Mouse (Mus musculus) Muller cell, postnatal 12 days (primary cell): Measurements from ENCODE around the gene Eno2.
"Not testable (repeated sequence)": the region's sequence is repeated elsewhere in the genome, so short reads cannot be mapped to it uniquely, and the experiment has no call there.

ENCODE experiments used
- DNase-seq: peaks from one replicate; pipeline ENCODE4 v3.0.0-alpha.2; 2015; ENCODE audit errors: inconsistent ontology term

Gene Eno2

DNA sequence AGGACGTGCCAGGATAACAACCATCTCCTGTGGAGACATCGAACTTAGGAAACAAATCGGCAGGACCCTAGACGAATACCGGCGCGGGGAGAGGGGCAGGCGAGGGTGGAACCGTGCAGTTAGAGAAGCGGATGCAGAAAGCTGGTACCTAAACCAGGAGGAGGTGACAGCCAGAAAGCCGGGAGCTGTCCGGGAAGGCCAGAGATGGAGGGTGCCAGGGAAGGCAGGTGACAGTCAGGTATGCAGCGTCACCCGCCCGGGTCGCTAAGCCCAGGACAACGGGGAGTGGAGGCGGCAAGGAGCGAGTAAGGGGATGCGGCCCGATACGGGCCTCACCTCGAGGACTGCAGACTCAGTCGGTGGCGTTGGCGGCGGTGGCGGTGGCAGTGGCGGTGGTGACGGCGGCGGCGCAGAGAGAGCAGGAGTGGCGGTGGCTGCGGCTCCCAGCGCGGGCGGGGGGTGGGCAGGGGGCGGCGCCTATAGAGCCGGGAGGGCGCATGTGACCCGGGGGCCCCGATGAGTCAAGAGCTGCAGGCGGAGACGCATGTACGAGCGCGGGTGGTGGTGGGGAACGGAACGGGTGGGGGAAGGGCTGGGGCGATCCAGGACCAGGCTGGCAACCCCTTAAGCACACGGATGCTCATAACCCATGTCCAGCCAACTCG is at the start of gene Eno2:
Gene Eno2 (minus strand): TSS at position 573 of the 665 bp plus-strand sequence.
- peak; percentile 87 for DNase-seq

DNA sequence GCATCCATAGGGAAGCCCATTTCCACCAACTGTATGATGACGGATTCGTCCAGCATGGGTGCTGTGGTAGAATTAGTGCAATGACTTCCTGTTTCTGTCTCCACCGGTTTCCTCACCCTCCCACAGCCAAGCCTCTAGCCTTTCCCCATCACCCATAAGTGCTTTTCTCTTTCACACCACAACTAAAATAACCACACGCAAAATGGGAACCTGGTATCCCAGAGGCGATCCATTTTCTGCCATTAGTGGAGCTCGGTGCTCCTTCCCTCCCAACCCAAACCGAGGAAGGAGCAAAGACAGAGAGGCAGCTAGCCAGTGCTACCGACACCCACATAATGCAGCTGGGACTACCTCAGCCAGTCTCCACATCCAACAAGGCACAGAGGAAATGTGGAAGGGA is 48.5 kb upstream of the Eno2 start:
- DNase-seq, result no peak

DNA sequence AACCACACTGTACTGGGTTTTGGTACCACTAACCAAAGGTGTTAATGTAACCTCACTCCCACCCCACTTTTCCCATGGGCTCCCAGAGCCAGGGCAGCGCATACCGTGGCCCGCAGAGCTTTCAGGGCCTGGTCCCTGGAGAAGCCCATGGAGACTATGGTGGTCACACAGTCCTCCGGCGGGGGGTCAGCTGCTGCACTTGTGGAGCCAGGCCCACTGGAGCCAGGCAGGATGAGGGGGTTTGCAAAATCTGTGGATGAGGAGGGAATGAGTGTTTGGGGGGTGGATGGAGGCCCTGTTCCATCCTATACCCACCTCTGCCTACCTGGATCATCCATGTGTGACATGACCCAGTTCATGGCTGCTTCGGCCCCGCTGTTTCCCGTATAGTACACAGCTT is 48.1 kb upstream of the Eno2 start:
- DNase-seq, result no peak

DNA sequence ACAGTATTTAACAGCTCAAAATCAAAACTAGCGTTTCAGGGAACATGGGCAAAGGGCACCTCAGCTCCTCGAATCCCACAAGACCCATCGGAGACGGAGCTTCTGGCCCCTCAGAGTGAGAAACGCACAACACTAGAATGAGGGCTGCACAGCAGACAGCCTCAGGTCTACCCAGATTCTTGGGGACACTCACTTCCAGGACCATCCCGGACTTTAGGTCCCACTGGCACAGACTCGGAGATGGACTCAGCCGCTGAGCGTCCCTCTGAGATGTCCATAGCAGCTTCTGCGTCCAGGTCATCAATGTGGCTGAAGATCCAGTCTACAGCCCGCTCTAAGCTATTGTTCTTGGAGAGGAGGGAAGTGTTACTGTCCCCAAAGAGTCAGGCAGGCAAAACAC is 47.7 kb upstream of the Eno2 start:
- DNase-seq, result no peak

DNA sequence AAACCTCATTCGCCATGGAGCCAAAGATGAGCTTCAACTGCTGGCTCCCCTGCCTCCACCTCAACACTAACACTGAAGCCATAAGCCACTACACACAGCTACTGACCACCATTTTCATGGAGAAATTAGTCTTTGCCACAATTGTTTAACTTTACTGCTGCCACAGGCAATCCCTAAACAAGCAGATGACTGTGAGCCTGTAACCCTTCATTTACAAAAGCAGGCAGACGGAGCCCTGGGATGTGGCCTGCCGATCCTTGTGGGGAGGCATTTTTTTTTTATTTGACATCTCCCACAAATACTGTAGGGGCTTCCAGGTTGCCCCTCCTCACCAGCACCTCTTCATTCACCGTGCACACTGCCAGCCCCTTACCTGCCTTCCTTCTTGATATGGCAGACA is 47.1 kb upstream of the Eno2 start:
- DNase-seq, result no peak

DNA sequence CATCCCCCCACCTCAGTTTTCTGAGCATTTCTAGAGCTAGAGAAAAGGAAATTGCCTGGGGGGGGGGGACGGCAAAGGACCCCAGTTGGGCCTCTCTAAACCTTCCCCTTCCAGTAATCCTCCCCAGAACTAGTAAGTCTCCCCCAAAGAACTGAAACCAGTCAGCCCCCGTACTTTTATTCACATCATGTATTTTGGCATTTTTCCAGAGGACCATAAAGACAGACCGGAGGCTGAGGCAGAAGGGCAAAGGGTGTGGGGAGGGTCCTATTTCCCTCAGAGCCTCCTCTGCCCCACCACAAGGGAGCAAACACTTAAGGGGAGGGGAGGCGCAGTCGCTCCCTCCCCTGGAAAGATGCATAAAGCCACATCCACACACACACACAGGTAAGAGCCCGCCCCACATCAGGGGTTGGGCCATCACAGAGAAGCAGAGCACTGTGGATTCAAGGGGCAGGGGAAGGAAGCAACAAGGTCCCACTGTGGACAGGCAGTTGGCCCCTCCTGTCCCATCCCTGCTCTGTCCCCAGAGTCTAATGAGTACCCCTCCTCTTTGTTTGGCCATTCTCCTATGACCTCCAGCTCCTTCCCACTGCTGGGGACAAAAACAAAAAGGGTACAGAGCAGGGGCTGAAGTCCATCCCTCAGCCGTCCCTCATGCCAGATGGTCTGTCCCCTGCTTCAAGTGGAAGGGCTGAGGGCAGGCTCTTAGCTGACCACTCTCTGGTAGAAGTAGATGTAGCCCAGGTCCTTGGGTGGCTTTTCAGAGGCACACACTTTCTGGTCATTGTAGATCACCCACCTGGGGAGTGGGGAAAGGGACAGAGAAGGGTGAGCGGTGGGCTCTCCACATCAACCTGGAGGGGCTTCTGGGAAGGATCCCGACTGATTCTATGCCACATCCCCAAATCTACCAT is 45.6 kb upstream of the Eno2 start:
- no peak for DNase-seq

DNA sequence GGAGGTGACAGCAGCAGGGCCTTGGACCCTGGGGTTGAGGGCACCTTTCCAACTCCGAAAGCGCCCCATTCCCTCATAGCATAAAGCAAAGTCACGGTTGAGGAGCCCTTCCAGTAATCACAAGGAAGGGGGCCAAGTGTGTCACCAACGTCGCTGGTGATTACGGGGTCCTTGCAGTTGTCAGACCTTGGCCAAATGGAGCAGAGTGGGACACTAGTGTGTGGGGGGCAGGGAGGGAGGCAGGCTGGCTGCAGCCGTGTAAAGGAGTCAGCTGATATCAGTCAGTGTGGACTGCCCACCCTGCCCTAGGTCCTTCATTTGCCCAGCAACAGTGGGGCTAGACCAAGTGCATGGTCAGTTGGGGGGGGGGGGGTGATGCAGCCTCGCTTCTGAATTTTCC is 45.0 kb upstream of the Eno2 start:
- DNase-seq, result no peak

DNA sequence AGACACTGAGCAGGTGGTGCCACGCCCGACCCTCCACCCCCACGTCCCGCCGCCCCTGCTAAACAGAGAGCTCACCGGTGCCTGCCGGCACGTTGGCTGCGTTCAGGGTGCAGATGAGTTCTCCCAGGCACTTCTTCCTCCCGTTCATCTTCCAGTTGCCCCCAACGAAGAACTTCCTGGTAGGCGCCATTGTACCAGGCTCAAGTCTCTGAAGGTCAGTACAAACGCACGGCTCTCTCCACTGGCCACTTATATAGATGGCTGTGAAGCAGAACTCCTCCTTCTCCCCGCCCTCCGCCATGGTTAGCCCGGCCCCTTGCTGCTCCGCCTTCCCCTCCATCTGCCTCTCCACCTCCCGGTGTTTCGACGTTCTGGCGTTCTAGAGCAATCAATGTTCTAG is 44.5 kb upstream of the Eno2 start, which contains the start of gene Tpi1:
Gene Tpi1 (minus strand): TSS at position 364 of the 400 bp plus-strand sequence.
- peak; percentile 94 for DNase-seq

DNA sequence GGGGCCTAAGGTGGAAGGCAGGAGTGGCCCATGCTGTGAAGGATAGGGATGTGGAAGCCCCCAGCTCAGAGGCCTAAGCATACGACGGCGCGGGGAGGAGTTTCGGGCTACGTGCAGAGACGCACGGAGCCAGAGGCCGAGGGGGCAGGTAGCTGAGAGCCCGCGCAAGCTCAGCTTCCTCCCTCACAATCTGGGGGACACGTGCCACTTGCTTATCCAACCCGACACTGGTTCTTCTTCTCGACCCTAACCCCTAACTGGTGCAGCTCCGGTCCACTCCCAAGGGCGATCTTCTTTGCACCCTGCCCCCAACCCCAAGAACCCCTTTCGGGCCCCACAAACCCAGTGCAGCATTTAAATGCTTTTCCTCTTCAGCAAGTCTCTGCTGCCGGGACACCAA is 44.0 kb upstream of the Eno2 start:
- peak; percentile 56 for DNase-seq

DNA sequence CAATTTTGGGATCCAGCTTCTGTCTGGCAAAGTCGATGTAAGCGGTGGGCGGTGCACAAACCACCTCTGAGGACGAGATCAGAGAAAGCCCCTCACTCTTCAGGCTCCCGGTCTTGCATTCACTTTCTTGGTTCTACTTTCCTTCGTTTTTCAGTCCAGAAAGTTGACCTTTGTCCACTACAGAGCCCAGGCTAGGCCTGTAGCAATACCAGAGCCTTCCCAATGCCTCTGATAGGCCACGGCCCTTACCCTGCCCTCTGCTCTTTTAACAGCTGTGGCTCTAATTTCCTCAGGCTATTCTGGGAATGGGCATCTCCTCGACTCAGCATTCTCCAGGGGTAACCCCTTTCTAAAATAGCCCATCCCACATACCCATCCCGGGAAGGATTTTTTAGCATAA is 43.4 kb upstream of the Eno2 start:
- DNase-seq, result no peak

DNA sequence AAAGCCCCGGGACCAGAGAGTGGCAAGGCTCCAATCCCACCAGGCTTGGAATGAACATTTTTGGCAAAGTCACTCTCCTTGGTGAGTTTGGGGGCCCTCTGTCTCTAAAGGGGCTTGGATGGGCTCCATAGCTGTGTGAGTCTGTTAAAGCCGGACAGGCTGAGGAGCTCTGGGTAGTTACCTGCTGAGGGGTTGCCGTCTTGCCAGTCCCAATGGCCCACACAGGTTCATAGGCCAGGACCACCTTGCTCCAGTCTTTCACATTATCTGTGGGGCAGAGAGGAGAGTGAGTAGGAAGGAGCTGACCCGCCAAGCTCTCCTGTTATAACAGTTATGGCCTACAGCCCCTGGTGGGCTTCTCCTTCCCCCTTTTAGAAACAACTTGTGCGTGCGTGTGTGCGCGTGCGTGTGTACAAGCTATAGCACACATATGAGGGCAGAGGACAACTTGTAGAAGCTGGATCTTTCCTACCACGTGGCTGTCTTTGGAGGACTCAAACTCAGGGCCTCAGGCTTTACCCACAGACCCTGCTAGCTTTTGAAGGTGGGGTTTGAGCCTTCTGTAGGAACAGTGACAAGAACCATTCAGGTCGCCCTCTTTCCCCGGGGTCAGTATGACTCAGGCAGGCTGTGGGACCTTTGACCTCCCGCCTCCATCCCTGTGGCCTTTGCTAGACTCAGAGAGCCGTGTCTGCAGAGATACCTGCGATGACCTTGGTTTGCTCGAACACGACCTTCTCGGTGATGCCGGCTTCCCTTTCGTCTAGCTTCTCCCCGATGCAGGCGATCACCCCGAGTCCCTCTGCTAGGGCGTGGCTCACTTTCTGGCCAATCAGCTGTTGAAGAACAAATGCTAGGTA is 42.5 kb upstream of the Eno2 start:
- no peak for DNase-seq

DNA sequence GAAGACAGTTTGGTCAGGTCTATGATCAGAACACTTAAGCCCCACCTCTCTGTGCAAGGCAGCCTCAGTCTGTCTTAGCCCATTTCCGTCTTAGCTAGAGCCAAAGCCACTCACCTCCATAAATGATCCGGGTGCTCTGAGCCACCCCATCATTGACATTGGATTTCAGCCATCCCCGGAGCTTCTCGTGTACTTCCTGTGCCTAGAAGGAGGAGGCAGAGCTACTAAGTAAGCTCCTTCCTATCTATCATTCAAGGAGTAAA is 41.9 kb upstream of the Eno2 start:
- DNase-seq, result no peak

DNA sequence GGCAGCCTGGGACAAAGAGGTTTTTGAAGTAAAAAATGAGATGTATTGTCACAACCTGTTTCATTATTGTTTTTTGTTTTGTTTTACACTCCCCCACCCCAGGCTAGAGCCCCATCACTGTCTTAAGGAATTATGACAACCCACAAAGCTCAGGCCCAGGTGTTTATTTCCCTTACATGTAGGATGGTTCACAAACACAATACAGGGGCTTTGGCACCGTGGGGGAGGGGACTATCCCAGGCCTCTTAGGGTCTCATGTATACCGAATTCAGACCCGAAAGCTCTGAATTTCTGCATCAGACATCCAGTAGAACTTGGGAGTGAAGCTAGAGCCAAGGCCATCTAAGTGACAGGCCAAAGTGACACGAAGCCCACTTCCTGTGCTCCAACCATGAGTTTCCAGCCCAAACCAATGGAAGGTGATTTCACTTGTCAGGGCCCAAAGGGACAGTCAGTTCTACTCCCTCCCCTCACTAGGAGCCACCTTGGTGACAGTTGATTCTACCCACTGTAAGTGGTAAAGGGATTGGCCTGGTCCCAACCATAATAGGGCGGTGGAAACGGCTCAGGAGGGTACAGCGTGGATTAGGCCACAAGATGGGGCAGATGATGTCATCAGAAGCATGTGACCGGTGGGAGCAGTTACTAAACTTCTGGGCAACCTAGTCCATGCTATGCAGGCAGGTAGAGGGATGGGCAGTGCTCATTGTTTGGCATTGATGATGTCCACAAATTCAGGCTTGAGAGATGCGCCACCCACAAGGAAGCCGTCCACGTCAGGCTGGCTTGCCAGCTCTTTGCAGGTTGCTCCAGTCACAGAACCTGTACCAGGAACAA is 41.3 kb upstream of the Eno2 start:
- DNase-seq, result not testable (repeated sequence)

DNA sequence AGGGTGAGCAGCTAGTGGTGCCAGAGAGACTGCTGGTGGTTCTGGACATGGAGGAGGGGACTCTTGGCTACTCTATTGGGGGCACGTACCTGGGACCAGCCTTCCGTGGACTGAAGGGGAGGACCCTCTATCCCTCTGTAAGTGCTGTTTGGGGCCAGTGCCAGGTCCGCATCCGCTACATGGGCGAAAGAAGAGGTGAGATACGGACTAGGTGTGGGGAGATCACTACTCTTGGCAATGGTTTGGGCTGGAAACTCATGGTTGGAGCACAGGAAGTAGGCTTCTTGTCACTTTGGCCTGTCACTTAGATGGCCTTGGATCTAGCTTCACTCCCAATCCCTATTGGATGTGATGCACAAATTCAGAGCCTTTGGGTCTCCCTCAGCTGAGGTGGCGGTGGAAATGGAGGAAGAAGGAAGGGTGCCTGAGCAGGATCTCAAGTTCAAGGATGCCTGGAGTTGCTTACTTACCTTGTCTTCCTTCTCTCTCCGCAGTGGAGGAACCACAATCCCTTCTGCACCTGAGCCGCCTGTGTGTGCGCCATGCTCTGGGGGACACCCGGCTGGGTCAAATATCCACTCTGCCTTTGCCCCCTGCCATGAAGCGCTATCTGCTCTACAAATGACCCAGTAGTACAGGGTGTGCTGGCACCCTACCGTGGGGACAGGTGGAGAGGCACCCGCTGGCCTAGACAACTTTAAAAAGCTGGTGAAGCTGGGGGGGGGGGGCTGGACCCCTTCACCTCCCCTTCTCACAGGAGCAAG is 40.5 kb upstream of the Eno2 start:
- no peak for DNase-seq

DNA sequence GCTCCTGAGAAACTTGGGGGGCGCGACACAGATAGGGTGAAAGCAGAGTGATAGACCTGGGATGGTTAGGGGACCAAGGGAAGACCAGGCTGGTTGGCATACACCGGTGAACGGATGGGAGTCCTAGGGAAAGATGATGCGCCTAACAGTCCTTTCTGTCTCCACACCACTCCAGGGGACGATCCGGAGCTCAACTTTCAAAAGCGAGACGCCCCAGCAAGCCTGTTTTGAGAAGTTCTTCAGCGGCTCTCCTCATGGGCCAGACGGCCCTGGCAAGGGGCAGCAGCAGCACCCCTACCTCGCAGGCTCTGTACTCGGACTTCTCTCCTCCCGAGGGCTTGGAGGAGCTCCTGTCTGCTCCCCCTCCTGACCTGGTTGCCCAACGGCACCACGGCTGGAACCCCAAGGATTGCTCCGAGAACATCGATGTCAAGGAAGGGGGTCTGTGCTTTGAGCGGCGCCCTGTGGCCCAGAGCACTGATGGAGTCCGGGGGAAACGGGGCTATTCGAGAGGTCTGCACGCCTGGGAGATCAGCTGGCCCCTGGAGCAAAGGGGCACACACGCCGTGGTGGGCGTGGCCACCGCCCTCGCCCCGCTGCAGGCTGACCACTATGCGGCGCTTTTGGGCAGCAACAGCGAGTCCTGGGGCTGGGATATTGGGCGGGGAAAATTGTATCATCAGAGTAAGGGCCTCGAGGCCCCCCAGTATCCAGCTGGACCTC is 39.7 kb upstream of the Eno2 start:
- peak; percentile 88 for DNase-seq

DNA sequence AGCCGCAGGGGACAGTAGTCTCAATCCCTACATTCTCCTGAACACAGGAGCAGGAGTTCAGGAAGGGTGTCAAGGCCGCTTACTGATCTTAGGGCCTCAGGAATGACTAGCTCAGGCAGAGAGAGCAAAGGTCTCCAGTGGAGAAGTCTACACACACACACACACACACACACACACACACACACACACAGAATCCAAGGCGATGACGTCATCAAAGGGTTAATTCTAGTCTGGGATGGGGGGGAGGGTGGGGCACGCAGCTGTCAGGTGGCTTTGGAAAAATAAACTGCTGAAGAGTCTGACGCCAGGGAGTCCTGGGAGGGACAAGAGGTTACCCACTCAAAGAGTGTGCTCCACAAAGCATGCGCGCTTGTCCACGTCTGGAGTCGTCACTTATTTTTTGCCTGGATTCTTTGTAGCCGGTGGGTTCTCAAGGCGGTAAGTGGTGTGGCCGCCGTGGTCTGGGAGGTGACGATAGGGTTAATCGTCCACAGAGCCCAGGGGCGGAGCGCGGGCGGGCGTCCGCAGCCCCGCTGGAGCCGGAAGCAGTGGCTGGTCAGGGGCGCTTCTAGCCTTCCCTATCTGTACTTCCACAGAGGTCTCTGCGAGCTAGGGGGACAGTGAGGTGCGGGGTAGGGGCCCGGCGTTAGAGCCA is 39.0 kb upstream of the Eno2 start, which contains the start of gene Spsb2:
Gene Spsb2 (plus strand): TSS at position 304 of the 655 bp plus-strand sequence.
- DNase-seq, result peak; percentile 87

DNA sequence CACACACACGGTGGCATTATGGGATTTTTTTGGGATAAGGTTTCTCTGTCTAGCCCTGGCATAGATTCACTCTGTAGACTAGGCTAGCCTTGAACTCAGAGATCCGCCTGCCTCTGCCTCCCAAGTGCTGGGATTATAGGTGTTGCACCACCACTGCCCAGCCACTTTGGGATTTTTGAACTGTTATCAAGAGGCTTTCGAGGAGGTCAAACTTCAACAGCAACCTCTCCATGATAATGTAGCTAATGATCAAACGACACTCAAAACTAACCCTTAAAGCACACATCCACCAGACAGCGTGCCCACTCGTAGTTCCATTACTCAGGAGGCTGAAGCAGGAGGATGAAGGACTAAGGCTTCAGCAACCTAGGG is 38.5 kb upstream of the Eno2 start:
- no peak for DNase-seq

DNA sequence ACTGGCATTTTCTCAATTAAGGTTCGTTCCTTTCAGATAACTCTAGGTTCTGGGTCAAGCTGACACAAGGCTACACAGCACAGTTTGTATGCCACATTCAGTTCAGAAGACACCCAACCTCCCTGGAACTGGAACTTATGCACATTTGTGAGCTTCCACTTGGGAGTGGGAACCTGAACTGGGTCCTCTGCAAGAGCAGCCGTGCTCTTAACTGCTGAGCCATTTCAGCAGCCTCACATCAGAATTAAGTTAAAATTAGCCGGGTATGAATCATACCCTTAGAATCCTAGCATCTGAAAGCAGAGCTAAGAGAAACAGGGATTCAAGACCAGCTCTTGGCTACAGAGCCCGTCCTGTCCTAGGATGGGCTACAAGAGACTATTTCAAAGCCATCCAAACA is 37.9 kb upstream of the Eno2 start:
- no peak for DNase-seq

DNA sequence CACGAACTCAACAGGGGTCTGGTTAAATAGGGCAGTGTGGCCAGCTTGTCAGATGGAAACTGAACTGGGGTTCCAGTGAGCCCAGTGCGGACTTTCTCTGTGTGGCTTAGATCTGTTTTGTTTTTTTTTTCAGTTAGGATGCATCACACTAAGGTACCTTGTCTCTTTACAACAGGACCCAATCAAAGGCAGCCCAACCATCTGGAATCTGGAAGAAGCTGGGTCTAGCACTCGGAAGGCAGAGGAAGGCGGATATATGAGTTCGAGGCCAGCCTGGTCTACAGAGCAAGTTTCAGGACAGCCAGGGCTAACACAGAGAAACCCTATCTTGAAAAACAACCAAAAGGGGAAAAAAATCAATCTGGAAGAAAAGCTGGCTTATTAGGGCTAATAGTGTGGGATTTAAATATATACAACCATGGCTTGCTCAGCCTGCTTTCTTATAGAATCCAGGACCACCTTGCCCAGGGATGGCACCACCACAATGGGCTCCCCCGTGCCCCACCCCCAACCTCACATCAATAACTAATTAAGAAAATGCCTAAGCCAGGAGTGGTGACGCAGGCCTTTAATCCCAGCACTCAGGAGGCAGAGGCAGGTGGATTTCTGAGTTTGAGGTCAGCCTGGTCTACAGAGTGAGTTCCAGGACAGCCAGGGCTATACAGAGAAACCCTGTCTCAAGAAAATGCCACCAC is 37.1 kb upstream of the Eno2 start:
- DNase-seq, result no peak
